Mouse (Mus musculus): ENCODE results near the gene Vps9d1.

GRCm38 (mm10) chr8:123290166-123290565 lies 36.0 kb upstream of the Vps9d1 start:
- TF ChIP-seq CTCF (IDR thresholded peaks at IDR 0.05; ENCODE audit: extremely low read depth, insufficient read depth, insufficient read length, insufficient replicate concordance) (peak; percentile 27; the same call in 1 of the 2 replicates), POLR2A (IDR thresholded peaks at IDR 0.05; ENCODE audit: low read depth, low read length) (no peak)

All from spleen, adult 2 months (tissue).